Mouse (Mus musculus): ENCODE measurements around the gene Vmn2r4. TPM values are rescaled to one million over a fixed set of nuclear protein-coding genes. Genes with fewer than 3 reads are reported as not detected.
"Not testable (repeated sequence)": the region's sequence is repeated elsewhere in the genome, so short reads cannot be mapped to it uniquely, and the experiment has no call there.

The Vmn2r4 gene
- not detected for total RNA-seq (2021)
- long read RNA-seq, experiment 1: 0 reads
- long read RNA-seq, experiment 2: 0 reads

DNA sequence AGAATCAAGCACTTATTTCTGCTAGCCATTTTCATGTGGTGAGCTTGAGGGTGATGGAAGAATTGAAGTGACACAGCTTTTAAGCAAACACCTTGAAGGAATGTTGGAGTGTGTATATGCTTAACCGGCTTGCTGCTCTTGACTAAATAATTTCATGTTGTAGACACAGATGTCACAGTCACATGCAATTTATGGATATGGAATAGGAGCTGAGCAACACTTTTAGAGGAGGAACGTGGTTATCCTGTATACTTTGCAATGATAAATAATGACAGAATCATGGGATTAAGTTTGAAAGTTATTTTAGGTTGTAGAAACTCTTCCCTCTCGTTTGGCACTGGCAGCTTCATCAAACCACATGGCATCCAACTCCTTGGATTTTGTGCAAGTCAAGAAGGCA, at the start of gene Vmn2r4:
Vmn2r4 (minus strand) TSS at position 101 of the 400 bp plus-strand sequence.
- not testable (repeated sequence) for DNase-seq

DNA sequence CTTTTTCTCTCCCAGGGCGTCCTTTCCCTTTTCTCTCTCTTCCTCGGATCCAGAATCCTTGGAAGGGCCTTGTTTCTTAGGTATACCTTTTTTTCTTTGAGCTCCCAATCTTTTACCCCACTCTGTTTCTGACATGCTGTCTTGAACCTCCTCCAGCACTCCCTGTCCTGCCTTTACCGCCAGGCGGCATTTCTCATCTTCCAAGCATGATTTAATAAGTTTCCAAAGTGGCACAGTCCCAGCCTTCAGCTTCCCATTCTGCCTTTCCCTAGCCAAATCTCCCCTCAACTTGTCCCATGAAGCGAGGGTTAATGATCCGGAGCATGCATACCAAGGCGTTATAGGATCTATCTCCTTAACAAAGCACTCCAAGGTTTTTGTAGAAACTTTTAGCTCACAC, 19.1 kb upstream of the Vmn2r4 start:
- not testable (repeated sequence) for DNase-seq

DNA sequence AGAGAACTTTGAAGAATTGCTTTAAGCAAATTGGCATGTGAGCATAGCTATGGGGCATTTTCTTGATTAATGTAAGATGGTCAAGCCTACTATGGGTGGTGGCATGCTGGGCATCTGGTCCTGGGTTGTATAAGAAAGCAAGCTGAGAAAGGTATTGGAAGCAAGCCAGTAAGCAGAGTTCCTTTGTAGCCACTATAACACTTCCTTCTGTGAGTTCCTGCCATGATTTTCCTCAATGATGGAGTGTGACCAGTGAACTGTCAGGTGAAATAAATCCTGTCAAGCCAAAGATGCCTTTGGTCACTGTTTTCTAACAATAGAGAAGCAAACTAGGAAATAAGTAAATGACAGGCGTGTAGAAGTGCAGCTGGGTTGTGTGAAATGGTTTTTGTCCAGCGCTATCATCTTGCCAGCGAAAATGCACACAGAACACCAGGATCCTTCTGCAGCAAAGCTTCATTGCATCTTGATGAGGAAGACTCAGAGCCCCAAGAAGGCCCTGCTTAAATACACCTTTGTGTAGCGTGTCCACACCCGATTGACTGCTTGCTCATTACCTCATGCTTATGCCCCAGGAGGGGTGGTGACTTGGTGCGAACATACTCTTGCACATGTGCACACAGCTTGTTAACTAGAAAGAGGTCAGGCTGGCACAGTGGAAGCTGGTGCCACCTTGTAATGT, 13.1 kb upstream of the Vmn2r4 start:
- DNase-seq: not testable (repeated sequence)

DNA sequence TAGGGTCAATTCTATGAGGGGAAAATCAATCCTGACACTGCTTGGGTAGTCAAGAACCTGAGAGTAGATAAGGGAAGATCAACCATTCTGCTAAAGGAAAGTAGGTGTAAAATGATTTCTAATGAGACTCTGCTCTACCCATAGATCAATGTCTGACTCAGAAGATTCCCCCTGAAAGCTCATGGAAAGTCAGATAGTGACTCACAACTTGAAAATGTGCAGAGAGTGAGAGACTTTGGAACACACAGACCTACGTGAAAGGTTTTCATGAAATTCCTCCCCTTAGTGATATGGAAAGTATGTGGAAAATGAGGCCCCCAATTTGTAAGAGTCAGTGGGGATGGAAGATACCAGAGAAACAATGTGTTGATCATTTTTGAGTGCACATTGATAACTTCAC, 7.0 kb upstream of the Vmn2r4 start:
- not testable (repeated sequence) for DNase-seq

DNA sequence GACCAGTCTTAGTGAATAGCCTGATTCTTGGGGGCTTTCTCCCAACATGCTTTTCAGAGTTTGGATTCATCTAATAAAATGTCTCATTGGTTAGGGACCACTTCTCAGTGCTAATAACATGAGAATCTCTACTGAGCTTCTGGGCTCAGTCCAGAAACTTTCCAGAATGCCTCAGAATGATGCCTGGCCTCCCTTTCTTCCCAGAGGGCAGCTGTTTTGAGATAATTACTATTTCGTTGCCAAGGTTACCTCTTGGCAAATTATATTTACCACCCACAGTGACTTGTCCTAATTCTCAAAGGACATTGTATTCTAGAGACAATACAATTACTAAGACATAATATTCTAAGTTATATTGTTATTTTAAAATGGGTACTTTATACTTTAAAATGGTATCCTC, 2.3 kb upstream of the Vmn2r4 start:
- not testable (repeated sequence) for DNase-seq

DNA sequence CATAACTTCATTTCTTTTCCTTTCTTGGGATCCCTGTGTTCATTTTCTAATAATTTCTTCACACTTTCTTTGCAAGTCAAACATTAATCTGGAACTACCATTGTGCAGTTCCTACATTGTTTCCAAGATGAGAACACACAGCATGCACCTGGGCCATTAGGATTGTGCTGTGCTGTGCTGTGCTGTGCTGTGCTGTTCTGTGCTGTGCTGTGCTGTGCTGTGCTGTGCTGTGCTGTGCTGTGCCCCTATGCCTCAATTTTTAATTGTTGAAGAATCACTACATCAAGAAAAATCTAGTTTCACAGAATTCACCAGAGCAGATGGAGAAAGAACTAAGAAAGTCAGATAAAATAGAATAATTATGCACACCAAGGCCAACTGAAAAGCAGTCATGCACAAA, 915 bp downstream of the Vmn2r4 start:
- DNase-seq: not testable (repeated sequence)

DNA sequence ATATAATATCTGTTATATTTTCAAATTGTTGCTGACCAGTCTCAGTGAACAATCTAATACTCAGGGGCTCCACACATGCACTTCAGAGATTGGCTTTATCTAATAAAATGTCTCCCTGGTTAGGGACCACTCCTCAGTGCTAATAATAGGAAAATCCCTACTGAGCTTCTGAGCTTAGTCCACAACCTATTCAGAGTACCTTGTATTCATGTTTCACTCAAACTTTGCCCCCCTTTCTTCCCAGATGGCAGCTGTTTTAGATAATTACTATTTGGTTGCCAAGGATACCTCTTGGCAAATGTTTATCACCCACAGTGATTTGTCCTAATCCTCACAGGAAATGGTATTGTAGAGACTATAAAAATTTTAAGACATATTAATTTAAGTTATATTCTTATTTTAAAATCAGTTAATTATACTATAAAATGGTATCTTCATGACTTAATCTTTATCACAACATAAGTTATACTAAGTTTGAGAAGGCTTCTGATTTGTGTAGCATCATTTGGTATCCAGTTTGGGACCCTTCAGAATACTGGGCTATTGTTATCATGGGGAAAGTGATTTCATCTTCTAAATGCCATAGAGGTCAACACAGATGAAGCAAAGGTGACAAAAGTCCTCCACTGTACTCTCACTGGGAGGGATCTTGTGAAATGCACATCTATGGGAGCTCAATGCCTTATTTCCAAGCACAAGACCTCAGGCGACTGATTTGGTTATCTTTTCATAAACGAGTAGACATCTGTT, 55.7 kb downstream of the Vmn2r4 start:
- no peak for DNase-seq

Other genes starting within 250 kb of the Vmn2r4 start
- gene Vmn2r3, start 125.7 kb downstream of the Vmn2r4 start, total RNA-seq (2021): not detected
- gene Vmn2r5, start 94.5 kb upstream of the Vmn2r4 start, total RNA-seq (2021): not detected
- not detected for gene Vmn2r6, start 150.5 kb upstream of the Vmn2r4 start, total RNA-seq (2021)

All from heart, adult 18-20 months (tissue).